Mouse (Mus musculus) frontal cortex, postnatal 25 days (tissue): ENCODE data around the gene Gm11639.

Source experiments
- DNase-seq, 2 experiments: peaks; one replicate each; pipeline ENCODE4 v3.0.0; 2022; ENCODE audit warnings: low spot score in 2 of 2

Gm11639 gene

GRCm38 (mm10) chr11:105153068-105153833 is 467.7 kb downstream of the Gm11639 start:
- no peak for DNase-seq

GRCm38 (mm10) chr11:105155915-105156314 is 470.4 kb downstream of the Gm11639 start:
- no peak for DNase-seq

GRCm38 (mm10) chr11:105156748-105157267 is 471.3 kb downstream of the Gm11639 start:
- no peak for DNase-seq

GRCm38 (mm10) chr11:105158047-105158446 is 472.5 kb downstream of the Gm11639 start:
- no peak for DNase-seq

- DNase-seq, result no peak
Measured at GRCm38 (mm10) chr11:105159673-105160360, 474.3 kb downstream of the Gm11639 start.

- no peak for DNase-seq
Measured at GRCm38 (mm10) chr11:105161411-105161810, 475.9 kb downstream of the Gm11639 start.

DNA sequence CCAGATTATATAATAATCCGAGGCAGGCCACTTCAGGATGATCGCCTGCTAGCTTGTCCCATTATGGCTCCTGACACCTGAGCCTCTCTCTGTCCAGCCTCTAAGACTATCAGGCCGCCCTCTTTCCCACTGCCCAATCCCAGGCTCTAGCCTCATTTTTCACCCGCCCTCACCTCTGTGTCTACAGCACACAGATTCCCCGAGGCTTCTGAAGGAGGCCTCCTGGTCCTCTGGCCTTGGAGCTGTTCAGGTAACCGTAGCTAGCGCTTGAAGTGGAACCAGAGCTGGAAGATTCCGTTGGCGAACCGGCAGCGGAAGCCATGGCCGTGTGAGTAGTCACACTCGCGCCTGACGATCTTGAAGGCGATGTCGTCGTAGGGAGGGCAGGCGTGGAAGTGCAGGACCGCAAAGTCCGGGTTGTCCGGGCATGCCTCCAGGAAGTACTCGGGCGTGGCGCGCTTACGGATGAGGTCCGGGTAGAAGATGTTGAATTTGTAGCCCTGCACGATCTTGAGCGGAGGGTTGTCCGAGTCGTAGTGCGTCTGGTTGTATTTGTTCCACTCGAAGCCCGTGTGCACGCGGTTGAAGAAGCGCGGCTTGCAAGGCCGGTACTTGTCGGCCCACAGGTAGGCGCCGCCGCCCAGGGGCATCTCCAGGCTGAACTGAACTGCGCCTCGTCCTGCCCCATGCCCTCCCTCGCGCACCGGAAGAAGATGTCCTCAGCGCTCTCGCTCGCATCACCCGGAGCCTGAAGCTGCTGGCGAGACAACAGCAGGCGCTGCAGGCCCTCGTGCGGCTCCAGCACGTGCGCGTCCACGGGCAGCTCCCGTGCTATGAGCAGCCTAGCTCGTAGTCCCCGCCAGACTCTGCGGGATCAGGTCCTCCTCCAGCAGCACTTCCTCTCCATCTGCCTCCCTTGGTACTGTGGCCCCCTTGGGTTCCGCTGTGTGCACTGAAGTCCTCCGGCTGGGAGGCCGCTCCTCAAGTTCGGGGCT is 479.3 kb downstream of the Gm11639 start:
- DNase-seq, result no peak

DNA sequence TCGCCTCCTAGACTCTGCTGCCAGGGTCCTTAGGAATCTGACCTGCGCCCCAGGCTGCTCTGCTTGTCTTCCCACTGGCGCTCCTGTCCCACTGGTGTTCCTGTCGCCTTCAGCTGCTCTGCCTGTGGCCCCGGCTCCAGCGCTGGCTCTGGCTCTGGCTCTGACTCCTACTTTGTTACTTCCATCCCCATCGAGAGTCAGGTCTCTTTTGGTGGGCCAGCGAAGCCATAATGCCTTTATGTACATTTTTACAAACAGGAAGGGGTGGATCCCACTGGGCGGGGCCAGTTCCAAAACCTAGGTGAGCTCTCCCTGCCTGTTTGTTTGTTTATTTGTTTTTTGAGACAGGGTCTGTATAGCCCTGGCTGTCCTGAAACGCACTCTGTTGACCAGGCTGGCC is 481.3 kb downstream of the Gm11639 start:
- no peak for DNase-seq
